Mouse (Mus musculus) midbrain, embryonic 14.5 days (tissue): ENCODE results near the gene Gne. TPM values are rescaled to one million over a fixed set of nuclear protein-coding genes. Genes with fewer than 3 reads are reported as not detected.
A peak's percentile ranks its signal among the peaks of the same experiment; 100 is the strongest.

Source experiments
- ATAC-seq: fragments of 200-750 bp; cut with Nextera tagmentation; 2 replicates; pipeline ENCODE4 v1.8.0; 2017; ENCODE audit warnings: moderate number of reproducible peaks, moderate library complexity; ENCODE audit not compliant: low FRiP score, low TSS enrichment
- DNase-seq: peaks from one replicate; pipeline ENCODE4 v3.0.0-alpha.2; 2015
- H3K27ac ChIP-seq: fragments of 300-500 bp; sonication (generic); replicated peaks from 2 replicates; pipeline ENCODE4 v1.5.1; 2014; ENCODE audit warnings: mild to moderate bottlenecking, low read depth, low read length, moderate library complexity
- H3K27me3 ChIP-seq: fragments of 300-500 bp; sonication (generic); 2 replicates; pipeline ENCODE4 v1.6.1; 2014; ENCODE audit warnings: low read length, control low read depth, mixed read lengths; ENCODE audit not compliant: control insufficient read depth, insufficient read depth
- H3K36me3 ChIP-seq: fragments of 300-500 bp; sonication (generic); 2 replicates; pipeline ENCODE4 v1.6.1; 2014; ENCODE audit warnings: low read length, control low read depth; ENCODE audit not compliant: control insufficient read depth, insufficient read depth
- H3K4me1 ChIP-seq: fragments of 300-500 bp; sonication (generic); 2 replicates; pipeline ENCODE4 v1.6.1; 2014; ENCODE audit warnings: mild to moderate bottlenecking, antibody characterized with exemption, low read length, control low read depth; ENCODE audit not compliant: control insufficient read depth, insufficient read depth
- H3K4me2 ChIP-seq: fragments of 300-500 bp; sonication (generic); 2 replicates; pipeline ENCODE4 v1.6.1; 2014; ENCODE audit warnings: mild to moderate bottlenecking, low read length, moderate library complexity
- H3K4me3 ChIP-seq: fragments of 300-500 bp; sonication (generic); replicated peaks from 2 replicates; pipeline ENCODE4 v1.5.1; 2014; ENCODE audit warnings: low read depth, low read length
- H3K9ac ChIP-seq: fragments of 300-500 bp; sonication (generic); replicated peaks from 2 replicates; pipeline ENCODE4 v1.6.1; 2014; ENCODE audit warnings: mild to moderate bottlenecking, low read length, moderate library complexity
- H3K9me3 ChIP-seq: fragments of 300-500 bp; sonication (generic); 2 replicates; pipeline ENCODE4 v1.6.1; 2016; ENCODE audit warnings: low read length, control low read depth, mixed read lengths; ENCODE audit not compliant: control insufficient read depth
- WGBS: fragments of 180-500 bp; shearing (Covaris S2); extraction: QIAGEN DNeasy Blood & Tissue Kit; methylation state at CpG from one replicate; pipeline ENCODE4 v1.1.7; 2014; 5-methylcytosine and 5-hydroxymethylcytosine counted together
- polyA plus RNA-seq: library from polyadenylated mRNA; unstranded; fragments of >200 nt; fragmentation: Nextera tagmentation; extraction: Ambion mirVana; gene quantifications from 2 replicates; pipeline ENCODE4 v1.2.1, GENCODE M21; 2014

Gene Gne
- polyA plus RNA-seq, 1 experiment from 2014 or later = 29.5 TPM

DNA sequence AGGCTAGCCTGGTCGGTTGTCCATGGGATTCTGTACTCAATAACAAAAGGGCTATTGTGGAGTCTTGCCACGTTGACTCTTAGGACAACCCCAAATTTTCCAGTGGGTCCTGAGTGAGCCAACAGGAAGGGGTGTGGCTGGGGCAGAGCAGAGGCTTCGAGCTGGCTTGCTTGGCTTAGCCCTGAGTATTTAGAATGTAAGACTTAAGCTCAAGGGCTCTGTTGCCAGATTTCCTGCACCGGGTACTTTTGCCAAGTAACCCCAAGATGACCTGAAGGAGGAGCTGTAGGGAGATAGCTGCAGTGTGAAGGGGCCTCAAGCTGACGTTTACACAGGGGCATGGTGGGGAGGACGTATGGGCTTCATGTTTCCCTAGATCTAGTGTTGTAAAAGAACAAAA is 23.4 kb upstream of the Gne start:
- no peak for DNase-seq
- H3K9ac ChIP-seq = no peak overlapping the region
- no peak for ATAC-seq
- no peaks in the 10 kb centered on the region for H3K9me3 ChIP-seq
- no peaks in the 10 kb centered on the region; the same call in 1 of the 2 replicates for H3K27me3 ChIP-seq
- WGBS = 57% methylated on average over 6 of the region's 6 CpGs
- H3K36me3 ChIP-seq = no peaks in the 10 kb centered on the region
- no peak overlapping the region for H3K27ac ChIP-seq
- no peak overlapping the region for H3K4me2 ChIP-seq
- no peak overlapping the region for H3K4me3 ChIP-seq
- no peaks in the 10 kb centered on the region for H3K4me1 ChIP-seq

DNA sequence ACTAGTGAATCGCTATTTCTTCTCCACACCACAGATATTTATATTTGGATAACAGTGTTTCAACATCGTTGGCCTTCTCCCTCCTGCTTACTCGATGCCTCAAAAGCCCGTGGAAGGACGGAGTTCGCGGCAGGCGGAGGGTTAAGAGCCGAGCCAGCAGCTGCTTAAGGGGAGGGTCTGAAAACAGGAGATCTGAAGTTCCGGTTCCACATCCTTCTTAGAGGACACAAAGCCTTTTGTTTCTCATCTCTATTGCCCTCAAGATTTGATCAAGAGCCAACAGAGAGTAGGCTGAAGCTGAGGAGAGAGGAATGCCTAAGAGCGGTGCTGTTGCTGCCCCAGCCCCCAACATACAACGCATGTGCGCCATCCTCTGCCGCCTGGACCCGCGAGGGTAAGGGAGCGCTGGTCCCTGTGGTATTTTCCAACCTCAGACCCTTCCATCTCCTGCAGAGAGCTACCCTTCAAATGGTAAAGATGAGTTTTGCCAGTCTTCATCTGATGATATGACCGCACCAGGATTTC is 22.4 kb upstream of the Gne start:
- 26% methylated on average over 18 of the region's 18 CpGs for WGBS
- no peaks in the 10 kb centered on the region for H3K4me1 ChIP-seq
- H3K9me3 ChIP-seq = no peaks in the 10 kb centered on the region
- H3K27ac ChIP-seq = no peak overlapping the region
- DNase-seq (peak; percentile 52), ATAC-seq (no peak)
- H3K9ac ChIP-seq = 0 out of 2 replicates have a peak overlapping the region, but pooled peaks have one; percentile 3
- H3K4me2 ChIP-seq = peak overlapping the region; percentile 35
- no peak overlapping the region; the same call in 1 of the 2 replicates for H3K4me3 ChIP-seq
- no peaks in the 10 kb centered on the region; the same call in 1 of the 2 replicates for H3K27me3 ChIP-seq
- H3K36me3 ChIP-seq = no peaks in the 10 kb centered on the region

DNA sequence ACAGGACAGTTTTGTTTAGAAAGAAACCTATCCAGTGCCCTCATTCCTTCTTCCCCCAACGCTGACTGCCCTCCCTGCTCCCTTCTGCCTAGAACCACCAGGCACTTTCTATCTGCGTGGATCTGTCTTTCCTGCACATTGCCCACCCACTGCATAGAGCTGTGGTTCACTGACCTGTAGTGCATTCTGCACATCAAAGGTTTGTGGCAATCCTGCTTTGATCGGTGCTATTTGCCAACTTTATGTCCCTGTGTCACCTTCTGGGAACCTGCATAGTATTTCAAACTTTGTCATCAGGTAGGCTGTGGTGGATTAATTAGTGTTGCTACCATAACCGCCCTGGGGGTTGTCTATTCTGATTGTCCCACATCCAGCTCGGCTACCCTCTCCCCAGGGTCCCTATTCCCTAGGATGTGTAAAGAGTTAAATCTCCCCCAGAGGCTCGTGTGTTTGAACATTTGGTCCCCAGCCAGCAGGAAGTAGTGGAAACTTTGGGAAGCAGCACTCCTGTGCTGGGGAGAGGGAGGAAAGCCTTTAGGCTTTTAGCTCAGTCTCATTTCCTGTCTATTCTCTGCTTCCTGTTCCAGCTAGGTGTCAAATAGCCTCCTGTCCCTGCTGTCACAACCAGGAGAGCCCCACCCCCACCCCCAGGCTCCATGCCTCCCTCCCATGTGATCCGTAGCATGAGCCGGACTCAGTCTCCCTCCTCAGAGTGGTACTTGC is 20.4 kb upstream of the Gne start:
- 63% methylated on average over 8 of the region's 8 CpGs for WGBS
- DNase-seq (no peak), ATAC-seq (no peak)
- Histone ChIP-seq H3K9ac (no peak overlapping the region), H3K36me3 (no peaks in the 10 kb centered on the region), H3K4me2 (no peak overlapping the region), H3K4me3 (no peak overlapping the region), H3K4me1 (no peaks in the 10 kb centered on the region), H3K9me3 (no peaks in the 10 kb centered on the region), H3K27ac (no peak overlapping the region), H3K27me3 (no peaks in the 10 kb centered on the region; the same call in 1 of the 2 replicates)

DNA sequence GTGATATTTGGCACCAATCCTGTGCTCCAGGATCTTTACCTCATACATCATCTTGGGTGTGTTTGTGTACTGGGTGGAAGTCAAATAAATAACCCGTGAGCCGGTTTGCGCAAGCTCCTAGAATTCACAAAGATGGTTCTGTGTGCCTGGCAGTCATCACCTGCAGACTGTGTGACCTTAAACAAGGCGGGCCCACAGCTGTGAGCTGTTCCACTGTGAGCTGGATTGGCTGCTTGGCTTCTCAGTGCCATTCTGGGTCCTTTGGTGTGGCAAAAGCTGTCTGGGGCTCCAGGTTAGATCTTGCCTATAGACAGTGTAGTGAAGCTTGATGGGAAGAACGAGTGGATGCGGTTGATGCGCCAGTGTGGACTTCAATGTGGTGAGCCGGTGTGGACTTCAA is 19.6 kb upstream of the Gne start:
- Histone ChIP-seq H3K4me1 (no peaks in the 10 kb centered on the region), H3K4me2 (no peak overlapping the region), H3K27me3 (no peaks in the 10 kb centered on the region; the same call in 1 of the 2 replicates), H3K36me3 (no peaks in the 10 kb centered on the region), H3K9ac (no peak overlapping the region), H3K4me3 (no peak overlapping the region), H3K27ac (no peak overlapping the region), H3K9me3 (no peaks in the 10 kb centered on the region)
- 90% methylated on average over 8 of the region's 8 CpGs for WGBS
- ATAC-seq (no peak), DNase-seq (no peak)

DNA sequence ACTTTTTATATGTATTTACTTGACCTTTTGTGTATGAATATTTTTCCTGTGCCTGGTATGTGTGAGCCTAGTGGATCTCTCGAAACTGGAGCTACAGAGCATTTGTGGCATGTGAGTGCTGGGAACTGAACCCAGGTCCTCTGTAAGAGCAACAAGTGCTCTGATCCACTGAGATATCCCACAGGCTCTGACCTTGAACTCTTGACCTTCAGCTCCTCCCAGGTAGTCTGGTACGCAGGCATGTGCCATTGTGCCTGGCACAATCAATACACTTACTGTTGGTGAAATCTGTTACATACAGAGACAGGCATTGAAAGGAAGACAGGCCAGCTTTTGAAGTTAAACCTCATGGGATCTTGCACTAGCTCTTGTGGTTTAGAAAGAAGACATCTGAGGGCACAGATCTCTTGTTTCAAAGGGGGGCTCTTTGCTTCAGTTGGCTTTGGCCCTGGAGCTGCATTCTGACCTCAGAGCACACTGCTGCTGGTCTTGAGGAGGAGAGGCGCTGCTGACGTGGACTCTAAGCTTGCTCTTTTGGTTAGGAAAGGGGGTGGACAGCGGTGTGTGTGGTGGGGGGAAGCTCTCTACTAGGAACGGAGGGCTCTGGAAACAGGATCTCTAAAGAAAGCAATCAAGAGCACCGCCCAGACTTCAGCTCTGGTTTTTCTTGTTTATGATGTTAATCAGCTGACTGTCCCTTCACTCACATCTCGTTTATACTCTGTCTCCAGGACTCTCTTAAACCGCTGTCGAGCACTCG is 13.8 kb upstream of the Gne start:
- no peak overlapping the region for H3K4me2 ChIP-seq
- H3K9me3 ChIP-seq = no peaks in the 10 kb centered on the region
- 59% methylated on average over 11 of the region's 11 CpGs for WGBS
- no peaks in the 10 kb centered on the region for H3K4me1 ChIP-seq
- H3K9ac ChIP-seq = no peak overlapping the region
- H3K4me3 ChIP-seq = no peak overlapping the region
- no peak for DNase-seq
- H3K27me3 ChIP-seq = no peaks in the 10 kb centered on the region
- ATAC-seq = no peak
- H3K27ac ChIP-seq = no peak overlapping the region
- no peaks in the 10 kb centered on the region for H3K36me3 ChIP-seq

DNA sequence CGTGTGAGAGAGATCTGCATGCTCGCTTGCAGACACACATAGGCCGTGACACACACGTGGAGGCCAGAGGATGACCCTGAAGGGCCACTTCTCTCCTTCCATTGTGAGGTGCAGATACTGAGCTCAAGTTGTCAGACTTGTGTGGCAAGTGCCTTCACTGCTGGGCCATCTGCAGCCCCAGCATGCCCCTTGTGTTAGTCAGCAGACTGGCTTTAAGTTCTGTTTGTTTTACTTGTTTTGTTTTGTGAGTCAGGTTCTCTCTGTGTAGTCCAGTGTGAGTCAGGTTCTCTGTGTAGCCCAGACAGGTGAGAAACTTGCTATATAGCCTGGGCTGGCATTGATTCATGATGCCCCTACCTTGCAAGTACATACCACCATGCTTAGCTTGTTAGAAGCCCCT is 10.5 kb upstream of the Gne start:
- H3K4me1 ChIP-seq = no peaks in the 10 kb centered on the region
- no peak overlapping the region for H3K4me3 ChIP-seq
- H3K4me2 ChIP-seq = no peak overlapping the region
- no peak for DNase-seq
- H3K9me3 ChIP-seq = no peaks in the 10 kb centered on the region
- no peaks in the 10 kb centered on the region for H3K36me3 ChIP-seq
- H3K9ac ChIP-seq = no peak overlapping the region
- H3K27me3 ChIP-seq = no peaks in the 10 kb centered on the region
- WGBS = 87% methylated on average over 4 of the region's 4 CpGs
- no peak for ATAC-seq
- H3K27ac ChIP-seq = no peak overlapping the region

DNA sequence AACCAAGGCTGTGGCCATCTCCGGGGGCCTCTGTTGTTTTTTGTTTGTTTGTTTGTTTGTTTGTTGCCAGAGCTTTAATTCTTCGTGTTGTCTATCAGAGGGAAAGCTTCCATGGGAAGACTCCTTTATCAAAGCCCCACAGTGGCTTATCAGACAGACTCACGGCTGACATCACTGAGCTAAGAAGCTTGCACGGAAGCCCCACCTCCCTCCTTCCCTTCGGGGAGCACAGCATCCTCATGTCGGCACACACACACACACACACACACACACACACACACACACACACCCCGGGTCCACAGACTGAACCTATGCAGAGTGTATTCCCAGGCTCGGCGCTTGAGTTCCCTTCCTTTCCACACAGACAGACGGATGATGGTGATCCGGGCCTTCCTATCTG is 8.4 kb upstream of the Gne start:
- Histone ChIP-seq H3K4me1 (no peaks in the 10 kb centered on the region), H3K9ac (no peak overlapping the region), H3K9me3 (no peaks in the 10 kb centered on the region), H3K36me3 (no peaks in the 10 kb centered on the region), H3K27ac (no peak overlapping the region), H3K4me3 (no peak overlapping the region), H3K4me2 (no peak overlapping the region), H3K27me3 (no peaks in the 10 kb centered on the region)
- ATAC-seq (no peak), DNase-seq (no peak)
- 78% methylated on average over 11 of the region's 11 CpGs for WGBS

- 94% methylated on average over 3 of the region's 3 CpGs for WGBS
- Histone ChIP-seq H3K4me3 (no peak overlapping the region), H3K9ac (no peak overlapping the region), H3K27me3 (no peaks in the 10 kb centered on the region), H3K4me1 (no peaks in the 10 kb centered on the region), H3K36me3 (no peaks in the 10 kb centered on the region), H3K4me2 (no peak overlapping the region), H3K9me3 (no peaks in the 10 kb centered on the region), H3K27ac (no peak overlapping the region)
- no peak for DNase-seq
- ATAC-seq = no peak
These were observed 1.6 kb upstream of the Gne start for GRCm38 (mm10) chr4:44085566-44085965.
